Mouse (Mus musculus) kidney, adult 2 months (tissue): ENCODE measurements at regions not wholly inside any gene's neighbourhood (a gene's known extent, or its start where the extent isn't known, plus 50 kb on each side); places are given as distances from the start of the nearest gene placed in this dataset.

ENCODE experiments used
- CTCF ChIP-seq: fragments of 200-500 bp; conservative IDR thresholded peaks from 2 replicates; pipeline ENCODE4 v1.5.1; 2011; ENCODE audit warnings: low read depth, mild to moderate bottlenecking, control low read depth, low read length, moderate library complexity, mixed read lengths; ENCODE audit not compliant: insufficient read depth, insufficient read length
- POLR2A ChIP-seq: fragments of 200-500 bp; IDR thresholded peaks from one replicate; pipeline ENCODE4 v1.6.1; 2011; ENCODE audit warnings: low read depth, low read length, control low read depth

DNA sequence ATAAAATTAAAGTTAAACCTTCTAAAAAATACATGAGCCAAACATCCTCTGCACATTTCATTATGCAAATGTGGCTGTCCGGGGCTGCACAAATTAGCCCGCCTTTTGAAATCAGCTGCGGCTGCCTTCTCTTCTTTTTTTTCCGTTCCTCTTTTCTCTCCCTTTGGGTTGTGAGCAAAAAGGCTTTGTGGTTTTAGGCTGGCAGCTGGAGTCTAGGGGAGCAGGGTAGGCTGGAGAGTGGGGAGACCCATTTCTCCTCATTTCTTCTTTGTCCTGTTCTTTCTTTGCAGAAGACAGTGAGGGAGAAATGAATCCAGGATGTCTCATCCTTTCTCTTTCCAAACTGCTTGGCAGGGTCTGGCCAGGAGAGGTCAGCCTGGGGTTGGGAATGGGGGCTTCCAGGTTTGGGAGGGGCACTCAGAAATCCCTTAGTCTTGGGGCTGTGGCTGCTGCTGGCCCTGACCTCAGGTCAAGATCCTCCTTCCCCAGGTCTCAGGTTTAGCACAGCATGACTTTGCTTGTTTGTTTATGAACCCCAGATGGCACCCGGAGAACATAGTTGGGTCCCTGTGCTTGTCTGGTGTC, 163.2 kb upstream of the 4931429L15Rik start:
- TF ChIP-seq POLR2A (no peak), CTCF (no peak)
